Mouse (Mus musculus) limb, embryonic 14.5 days (tissue): ENCODE measurements around the gene Rap1gap2. TPM values are rescaled to one million over a fixed set of nuclear protein-coding genes. Genes with fewer than 3 reads are reported as not detected.

Experiments used
- ATAC-seq: fragments of 200-750 bp; cut with Nextera tagmentation; 2 replicates; pipeline ENCODE4 v1.8.0; 2017; ENCODE audit warnings: low read depth, moderate number of reproducible peaks, moderate TSS enrichment; ENCODE audit not compliant: low FRiP score
- DNase-seq: peaks from one replicate; pipeline ENCODE4 v3.0.0-alpha.2; 2015; ENCODE audit warnings: low spot score
- H3K27ac ChIP-seq: fragments of 300-500 bp; sonication (generic); replicated peaks from 2 replicates; pipeline ENCODE4 v1.5.1; 2014; ENCODE audit warnings: low read depth, mild to moderate bottlenecking, low read length, moderate library complexity, mixed read lengths
- H3K27me3 ChIP-seq: fragments of 300-500 bp; sonication (generic); 2 replicates; pipeline ENCODE4 v1.6.1; 2014; ENCODE audit warnings: low read length, mixed read lengths; ENCODE audit not compliant: control insufficient read depth, insufficient read depth
- H3K36me3 ChIP-seq: fragments of 300-500 bp; sonication (generic); 2 replicates; pipeline ENCODE4 v1.6.1; 2014; ENCODE audit warnings: mild to moderate bottlenecking, low read length, moderate library complexity, mixed read lengths; ENCODE audit not compliant: control insufficient read depth, insufficient read depth
- H3K4me1 ChIP-seq: fragments of 300-500 bp; sonication (generic); 2 replicates; pipeline ENCODE4 v1.6.1; 2014; ENCODE audit warnings: antibody characterized with exemption, low read length, mixed read lengths; ENCODE audit not compliant: control insufficient read depth, insufficient read depth
- H3K4me2 ChIP-seq: fragments of 300-500 bp; sonication (generic); replicated peaks from 2 replicates; pipeline ENCODE4 v1.6.1; 2014; ENCODE audit warnings: low read depth, mild to moderate bottlenecking, low read length, moderate library complexity; ENCODE audit not compliant: severe bottlenecking
- H3K4me3 ChIP-seq: fragments of 300-500 bp; sonication (generic); replicated peaks from 2 replicates; pipeline ENCODE4 v1.5.1; 2014; ENCODE audit warnings: low read length
- H3K9ac ChIP-seq: fragments of 300-500 bp; sonication (generic); 2 replicates; pipeline ENCODE4 v1.6.1; 2014; ENCODE audit warnings: mild to moderate bottlenecking, low read depth, low read length, moderate library complexity; ENCODE audit not compliant: severe bottlenecking
- H3K9me3 ChIP-seq: fragments of 300-500 bp; sonication (generic); 2 replicates; pipeline ENCODE4 v1.6.1; 2016; ENCODE audit warnings: low read length; ENCODE audit not compliant: control insufficient read depth
- POLR2A ChIP-seq: fragments of 200-500 bp; IDR thresholded peaks from 2 replicates; pipeline ENCODE4 v1.8.0; 2012; ENCODE audit warnings: inconsistent platforms, mild to moderate bottlenecking, moderate library complexity, borderline replicate concordance; ENCODE audit not compliant: insufficient read depth, insufficient read length; ENCODE audit errors: extremely low read depth
- WGBS: fragments of 180-500 bp; shearing (Covaris S2); extraction: QIAGEN DNeasy Blood & Tissue Kit; methylation state at CpG from one replicate; pipeline ENCODE4 v1.1.7; 2014; 5-methylcytosine and 5-hydroxymethylcytosine counted together
- polyA plus RNA-seq, 2 experiments: library from polyadenylated mRNA; depleted of rRNA in 1 of 2; stranded (reverse) in 1 of 2; unstranded in 1 of 2; fragments of >200 nt; fragmentation: Nextera tagmentation in 1 of 2; extraction: Ambion mirVana in 1 of 2; gene quantifications; 2 replicates each; pipeline versions ENCODE4 v1.2.1 to v1.2.3; 2012 to 2014

The Rap1gap2 gene
- polyA plus RNA-seq, 2 experiments = 1.1 to 4.1 TPM

DNA sequence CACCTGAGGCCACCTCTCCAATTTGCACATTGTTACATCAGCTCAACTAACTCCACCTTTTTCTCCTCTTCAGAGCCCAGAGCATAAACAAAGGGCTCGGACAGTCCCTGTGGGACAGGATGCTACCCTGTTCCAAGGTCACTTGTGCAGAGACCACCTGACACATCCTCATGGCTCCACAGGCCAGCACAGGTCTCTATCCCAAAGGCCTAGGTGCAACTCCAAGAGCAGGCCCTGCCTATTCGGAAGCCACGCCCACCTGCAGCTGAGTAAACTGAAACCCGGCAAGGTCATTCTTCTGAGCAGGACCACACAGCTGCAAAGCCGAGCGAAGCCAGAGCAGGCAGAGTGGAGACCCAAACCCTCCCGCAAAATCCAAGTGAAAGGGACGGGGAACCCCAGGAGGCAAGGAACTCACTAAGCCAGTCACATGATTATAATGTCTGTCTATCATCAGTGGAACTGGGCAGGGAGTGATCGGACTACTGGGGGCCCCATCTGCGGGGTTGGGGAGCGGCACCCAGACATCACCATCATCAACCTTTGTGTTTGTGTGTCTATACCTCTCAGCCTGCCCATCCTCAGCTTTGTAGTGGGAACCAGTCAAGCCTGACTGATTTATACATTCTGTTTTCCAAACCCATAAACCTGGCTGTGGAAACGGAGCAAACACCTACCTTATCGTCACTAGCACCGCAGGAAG is 74.4 kb downstream of the Rap1gap2 start:
- Histone ChIP-seq H3K4me2 (no peak overlapping the region), H3K4me3 (no peak overlapping the region), H3K27me3 (no peaks in the 10 kb centered on the region), H3K27ac (no peak overlapping the region), H3K4me1 (no peaks in the 10 kb centered on the region), H3K9ac (no peak overlapping the region), H3K9me3 (no peaks in the 10 kb centered on the region), H3K36me3 (no peaks in the 10 kb centered on the region)
- no peak for TF ChIP-seq POLR2A
- WGBS = 26% methylated on average over 14 of the region's 14 CpGs
- peak; percentile 47; the same call in 1 of the 2 replicates for ATAC-seq
- no peak for DNase-seq

DNA sequence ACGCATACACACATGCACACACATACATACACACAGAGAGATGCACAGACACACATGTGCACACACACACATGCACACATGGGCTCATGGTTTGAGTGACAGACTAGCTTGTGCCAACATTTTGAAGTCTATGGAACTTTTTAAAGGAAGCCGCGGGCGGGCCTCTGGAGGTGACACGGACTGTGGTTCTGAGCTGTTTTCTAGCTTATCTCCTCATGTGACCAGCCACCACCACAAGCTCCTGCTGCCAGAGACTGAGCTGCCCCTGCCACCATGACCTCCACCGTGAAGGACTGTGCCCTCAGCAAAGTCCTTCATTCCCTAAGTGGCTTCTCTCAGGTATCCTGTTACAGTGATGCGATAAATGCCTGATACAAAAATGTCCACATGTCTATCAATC is 76.3 kb downstream of the Rap1gap2 start:
- H3K9ac ChIP-seq = no peak overlapping the region
- no peak for DNase-seq
- 87% methylated on average over 7 of the region's 7 CpGs for WGBS
- no peak overlapping the region for H3K4me3 ChIP-seq
- no peak overlapping the region for H3K4me2 ChIP-seq
- no peak for ATAC-seq
- no peak overlapping the region for H3K27ac ChIP-seq
- TF ChIP-seq POLR2A = no peak
- no peaks in the 10 kb centered on the region for H3K9me3 ChIP-seq
- H3K36me3 ChIP-seq = no peaks in the 10 kb centered on the region
- no peaks in the 10 kb centered on the region for H3K4me1 ChIP-seq
- no peaks in the 10 kb centered on the region for H3K27me3 ChIP-seq

DNA sequence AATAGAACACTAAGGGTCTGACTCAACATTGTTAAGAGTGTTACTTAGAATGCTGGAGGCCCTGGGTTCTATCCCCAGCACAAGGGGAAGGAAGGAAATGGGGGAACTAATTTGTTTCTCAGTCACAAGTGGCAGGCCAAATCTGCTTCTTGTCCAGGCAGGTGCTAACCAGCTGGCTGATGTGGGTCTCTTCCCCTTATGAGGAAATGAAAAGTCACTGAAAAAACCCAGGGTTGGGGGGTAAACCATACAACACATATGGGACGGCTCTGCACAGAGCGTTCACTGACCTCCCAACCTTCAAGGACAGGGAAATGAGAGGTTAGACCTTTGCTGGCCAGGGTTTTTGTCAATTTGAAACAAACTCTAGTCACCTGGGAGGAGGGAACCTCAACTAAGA is 77.7 kb downstream of the Rap1gap2 start:
- 78% methylated on average over 2 of the region's 2 CpGs for WGBS
- TF ChIP-seq POLR2A = no peak

DNA sequence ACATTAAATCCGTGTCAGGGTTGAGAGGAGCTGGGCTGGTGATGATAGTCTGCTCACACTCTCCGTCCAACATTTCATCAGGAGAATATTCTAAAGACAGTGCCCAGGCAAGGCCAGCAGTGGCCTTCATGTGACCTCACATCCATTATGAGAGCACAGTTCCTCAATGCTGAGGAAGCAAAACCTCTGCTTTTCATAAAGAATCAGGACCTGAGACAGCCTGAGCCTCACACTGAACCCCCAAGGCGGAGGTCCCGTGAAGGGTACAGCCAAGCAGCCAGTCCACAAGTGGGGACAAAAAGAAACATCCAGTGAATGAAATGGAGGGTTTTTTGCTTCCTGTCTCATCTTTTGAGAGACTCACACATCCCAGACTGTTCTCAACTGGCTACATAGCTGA is 78.3 kb downstream of the Rap1gap2 start:
- H3K27me3 ChIP-seq = no peaks in the 10 kb centered on the region
- no peak for ATAC-seq
- no peak overlapping the region for H3K4me2 ChIP-seq
- H3K4me1 ChIP-seq = no peaks in the 10 kb centered on the region
- H3K9me3 ChIP-seq = no peaks in the 10 kb centered on the region
- H3K27ac ChIP-seq = no peak overlapping the region
- no peak for TF ChIP-seq POLR2A
- H3K36me3 ChIP-seq = no peaks in the 10 kb centered on the region
- WGBS = 73% methylated on average over 4 of the region's 4 CpGs
- H3K4me3 ChIP-seq = no peak overlapping the region
- H3K9ac ChIP-seq = no peak overlapping the region
- no peak for DNase-seq

More for the DNA sequence above, 77.7 kb downstream of the Rap1gap2 start:
- Histone ChIP-seq H3K27me3 (no peaks in the 10 kb centered on the region), H3K36me3 (no peaks in the 10 kb centered on the region), H3K4me1 (no peaks in the 10 kb centered on the region), H3K4me2 (no peak overlapping the region), H3K9ac (no peak overlapping the region), H3K4me3 (no peak overlapping the region), H3K9me3 (no peaks in the 10 kb centered on the region), H3K27ac (no peak overlapping the region)
- ATAC-seq (no peak), DNase-seq (no peak)

DNA sequence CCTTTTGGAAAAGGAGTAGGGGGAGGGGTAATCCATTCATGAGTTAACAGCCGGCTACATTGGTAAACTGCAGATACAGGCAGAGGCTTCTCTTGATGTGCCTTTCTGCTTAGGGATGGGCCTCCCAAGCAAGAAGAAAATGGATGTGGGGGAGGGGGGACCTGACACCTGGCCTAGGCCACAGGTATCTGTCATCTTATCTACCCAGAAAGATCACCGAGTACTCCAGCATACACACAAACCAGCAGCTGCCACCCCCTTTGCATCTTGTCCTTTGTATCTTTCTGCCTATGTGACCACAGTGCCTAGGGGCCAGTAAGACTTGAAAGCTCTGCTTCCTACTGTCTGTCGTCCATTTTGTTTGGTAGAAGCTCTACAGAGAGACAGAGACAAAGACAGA is 79.0 kb downstream of the Rap1gap2 start:
- 24% methylated on average over 3 of the region's 3 CpGs for WGBS
- ATAC-seq (no peak), DNase-seq (no peak)
- no peak overlapping the region for H3K27ac ChIP-seq
- H3K27me3 ChIP-seq = no peaks in the 10 kb centered on the region
- no peaks in the 10 kb centered on the region for H3K36me3 ChIP-seq
- no peak overlapping the region for H3K9ac ChIP-seq
- H3K4me2 ChIP-seq = no peak overlapping the region
- H3K4me3 ChIP-seq = no peak overlapping the region
- no peaks in the 10 kb centered on the region; the same call in 1 of the 2 replicates for H3K4me1 ChIP-seq
- no peak for TF ChIP-seq POLR2A
- no peaks in the 10 kb centered on the region for H3K9me3 ChIP-seq
